Comparison of ENCODE assay signal across 19 mouse cellular contexts in genomic region chr13:99146355-99146871, GRCm38 (mm10). TPM values are rescaled to one million over a fixed set of nuclear protein-coding genes. Genes with fewer than 3 reads are reported as not detected.
DNase-seq lines count a peak whose midpoint lies in the region; ATAC-seq lines count a peak whose summit lies in the region.
"Had no signal": no experiment of that assay in that cellular context is flagged by ENCODE, and none has a peak within 500 bp of the region (broad histone marks: within the 10 kb centered on the region; RNA-seq: fewer than 3 reads in every experiment).

No protein-coding gene starts in this region.

- H3K9me3 ChIP-seq in intestine, embryonic 15.5 days = no peaks in the 10 kb centered on the region
- H3K9me3 ChIP-seq in hindbrain, embryonic 10.5 days = no peaks in the 10 kb centered on the region
- H3K9me3 ChIP-seq: forebrain, embryonic 12.5 days; limb, embryonic 13.5 days; liver, embryonic 15.5 days had no signal

- DNase-seq in kidney, postnatal 4 days = peak; percentile 17 to 41
- DNase-seq in kidney, adult 9 months = no peak
- DNase-seq in B cell, adult 2 months = peak; percentile 10 to 25
- no peak for DNase-seq in hindbrain, embryonic 10.5 days (ENCODE audit: low spot score)
- no peak for DNase-seq in gastrocnemius, postnatal 10 days
- DNase-seq in urinary bladder, postnatal 36 days (ENCODE audit: low spot score in 2 of 2) = no peak
- DNase-seq: adrenal gland, adult 2 months; cerebellum, adult 8-10 months; heart, postnatal 36 days; retina, postnatal 1 day; thymus, postnatal 14 days had no signal

- H3K4me3 ChIP-seq in intestine, embryonic 15.5 days (replicated peaks) = no peak overlapping the region
- H3K4me3 ChIP-seq in hindbrain, embryonic 10.5 days = no peak overlapping the region
- H3K4me3 ChIP-seq: forebrain, embryonic 12.5 days; limb, embryonic 13.5 days; liver, embryonic 15.5 days; myocyte had no signal

- H3K27me3 ChIP-seq in intestine, embryonic 15.5 days (replicated peaks) = no peaks in the 10 kb centered on the region
- H3K27me3 ChIP-seq in hindbrain, embryonic 10.5 days (ENCODE audit: insufficient read depth, poor library complexity, severe bottlenecking) = no peaks in the 10 kb centered on the region
- H3K27me3 ChIP-seq: forebrain, embryonic 12.5 days; limb, embryonic 13.5 days had no signal

- ATAC-seq in intestine, embryonic 15.5 days = peak; percentile 65
- ATAC-seq in megakaryocyte, adult 5-6 weeks (ENCODE audit: poor library complexity, severe bottlenecking) = peak; percentile 38; the same call in 1 of the 2 replicates

- no peaks in the 10 kb centered on the region for H3K36me3 ChIP-seq in intestine, embryonic 15.5 days
- H3K36me3 ChIP-seq in hindbrain, embryonic 10.5 days = no peaks in the 10 kb centered on the region
- H3K36me3 ChIP-seq: forebrain, embryonic 12.5 days; limb, embryonic 13.5 days; liver, embryonic 15.5 days had no signal

- 59% methylated on average over 13 of the region's 13 CpGs for WGBS in intestine, embryonic 15.5 days
- WGBS in hindbrain, embryonic 10.5 days = 87% methylated on average over 13 of the region's 13 CpGs

- no peak overlapping the region for H3K27ac ChIP-seq in intestine, embryonic 15.5 days
- no peak overlapping the region for H3K27ac ChIP-seq in hindbrain, embryonic 10.5 days
- H3K27ac ChIP-seq: forebrain, embryonic 12.5 days; limb, embryonic 13.5 days; liver, embryonic 15.5 days had no signal

- H3K9ac ChIP-seq in intestine, embryonic 15.5 days = no peak overlapping the region
- H3K9ac ChIP-seq: forebrain, embryonic 12.5 days; limb, embryonic 13.5 days; liver, embryonic 15.5 days had no signal

- H3K4me1 ChIP-seq in intestine, embryonic 15.5 days (replicated peaks) = peaks cover 8% of the 10 kb centered on the region; the same call in 1 of the 2 replicates
- peaks cover 33% of the 10 kb centered on the region for H3K4me1 ChIP-seq in hindbrain, embryonic 10.5 days (replicated peaks)
- H3K4me1 ChIP-seq: liver, embryonic 15.5 days had no signal

- no peak overlapping the region for H3K4me2 ChIP-seq in intestine, embryonic 15.5 days (replicated peaks)
- H3K4me2 ChIP-seq: forebrain, embryonic 12.5 days; heart, embryonic 11.5 days; limb, embryonic 13.5 days; liver, embryonic 15.5 days; midbrain, embryonic 11.5 days had no signal

RNA-seq across cellular contexts. Expression of gene Zfp366, which starts 38.2 kb away (rescaled TPM):
- polyA plus RNA-seq in intestine, embryonic 15.5 days (2015; fragmentation: Nextera tagmentation; extraction: Ambion mirVana) = 0.48 and 0.49 TPM in 2 replicates
- 0.21 and 0.69 TPM in 2 replicates for total RNA-seq in megakaryocyte, adult 5-6 weeks (2015)
- 0.04 and 0.08 TPM in 2 replicates for total RNA-seq in megakaryocyte, adult 5-6 weeks (2017)
- polyA plus RNA-seq in hindbrain, embryonic 10.5 days (2016; fragmentation: Nextera tagmentation; extraction: Ambion mirVana) = 0.43 and 0.45 TPM in 2 replicates
- total RNA-seq in gastrocnemius, postnatal 10 days (2021) = 1 to 10 TPM; 6.1 to 6.5 TPM

Comparison
In these comparisons a context has a peak if more than half of its experiments do, and no peak if none do; other contexts are left out.
1. DNase-seq: peak in kidney, postnatal 4 days (2 of 2) and B cell, adult 2 months (2 of 2); none in kidney, adult 9 months (single experiment), hindbrain, embryonic 10.5 days (single experiment), gastrocnemius, postnatal 10 days (single experiment) and urinary bladder, postnatal 36 days (0 of 2).
2. RNA of gene Zfp366, which starts 38.2 kb away (total RNA-seq): 6.1 to 6.5 TPM in gastrocnemius, postnatal 10 days; 0.04 to 0.69 TPM in megakaryocyte, adult 5-6 weeks; every median in the first group is over 4 times any median in the second.